Comparison of ENCODE assay signal across 32 mouse cellular contexts in genomic region chr9:108389220-108389619, GRCm38 (mm10). TPM values are rescaled to one million over a fixed set of nuclear protein-coding genes. Genes with fewer than 3 reads are reported as not detected.
DNase-seq lines count a peak whose midpoint lies in the region; TF ChIP-seq lines count a peak whose summit lies in the region.
"Had no signal": no experiment of that assay in that cellular context is flagged by ENCODE, and none has a peak within 500 bp of the region (broad histone marks: within the 10 kb centered on the region; RNA-seq: fewer than 3 reads in every experiment).

No protein-coding gene starts in this region.

- peaks cover 3% of the 10 kb centered on the region for H3K36me3 ChIP-seq in testis, adult 2 months (ENCODE audit: control insufficient read depth, insufficient read depth, low read length)

- peak overlapping the region; percentile 52 for H3K27ac ChIP-seq in layer of hippocampus, adult 2 months
- H3K27ac ChIP-seq in testis, adult 2 months (ENCODE audit: control insufficient read depth, insufficient read depth, low read depth, low read length) = no peak overlapping the region
- H3K27ac ChIP-seq: forebrain, embryonic 10.5 days; hindbrain, embryonic 13.5 days; stomach, embryonic 15.5 days had no signal

- peak; percentile 14 to 19 for DNase-seq in layer of hippocampus, adult 2 months (ENCODE audit: low spot score in 2 of 2)
- no peak for DNase-seq in layer of hippocampus, adult 11-12 months (ENCODE audit: low spot score)
- no peak for DNase-seq in testis, postnatal 14 days (ENCODE audit: low spot score)
- DNase-seq in kidney, postnatal 10 days = peak; percentile 32
- peak; percentile 55 for DNase-seq in testis, postnatal 10 days (ENCODE audit: low spot score)
- no peak for DNase-seq in cerebellum, adult 11-12 months
- no peak for DNase-seq in adrenal gland, postnatal 4 days (ENCODE audit: low spot score in 2 of 2)
- DNase-seq: adrenal gland, postnatal 25 days; cerebellum, adult 18-20 months; cerebellum, postnatal 14 days; heart, postnatal 36 days; liver, postnatal 0 days; lung, postnatal 14 days; thymus, postnatal 14 days had no signal

- peak; percentile 55 for TF ChIP-seq CTCF in layer of hippocampus, adult 2 months (conservative IDR thresholded peaks at IDR 0.05)
- 0 out of 2 replicates have a peak, but pooled peaks have one; percentile 1 for TF ChIP-seq CTCF in testis, adult 2 months (IDR thresholded peaks at IDR 0.05; ENCODE audit: control insufficient read depth, insufficient read depth, insufficient replicate concordance, low read depth, low read length)

- H3K4me3 ChIP-seq in layer of hippocampus, adult 2 months = no peak overlapping the region
- no peak overlapping the region for H3K4me3 ChIP-seq in testis, adult 2 months (ENCODE audit: control insufficient read depth, low read depth, low read length)
- H3K4me3 ChIP-seq: forebrain, embryonic 10.5 days; hindbrain, embryonic 13.5 days; stomach, embryonic 15.5 days had no signal

- TF ChIP-seq POLR2A in testis, adult 2 months (IDR thresholded peaks at IDR 0.05; ENCODE audit: control insufficient read depth, low read depth, low read length) = no peak

- no peaks in the 10 kb centered on the region for H3K27me3 ChIP-seq in testis, adult 2 months (ENCODE audit: control insufficient read depth, insufficient read depth, low read length)
- H3K27me3 ChIP-seq: hindbrain, embryonic 13.5 days; stomach, embryonic 15.5 days had no signal

- H3K4me1 ChIP-seq in testis, adult 2 months (ENCODE audit: control insufficient read depth, insufficient read depth, low read length) = peaks cover 13% of the 10 kb centered on the region
- H3K4me1 ChIP-seq: hindbrain, embryonic 13.5 days; stomach, embryonic 15.5 days had no signal

RNA-seq across cellular contexts. Expression of gene 1700102P08Rik, which starts 3.4 kb away (rescaled TPM):
- 1 to 10 TPM; 2.3 to 3.3 TPM for total RNA-seq in layer of hippocampus, adult 2 months (2021)
- polyA plus RNA-seq in testis, adult 2 months (2012; rRNA removed) = 72.2 and 91.0 TPM in 2 replicates
- total RNA-seq in adrenal gland, postnatal 4 days (2021) = 1 to 10 TPM in 1 of 2 experiments, under 1 TPM in 1; 0.73 to 1.4 TPM
- total RNA-seq: liver, adult 2 months had no signal
- polyA plus RNA-seq: liver, adult 2 months had no signal

RNA-seq across cellular contexts. Expression of gene Ccdc36, which starts 39.1 kb away (rescaled TPM):
- total RNA-seq in layer of hippocampus, adult 2 months (2021) = under 1 TPM in 1 of 2 experiments, not detected in 1; 0.15 TPM
- polyA plus RNA-seq in testis, adult 2 months (2012; rRNA removed) = 5.3 and 5.8 TPM in 2 replicates
- total RNA-seq in adrenal gland, postnatal 4 days (2021) = under 1 TPM; 0.25 to 0.28 TPM
- total RNA-seq: adrenal gland, postnatal 25 days; heart, adult 8-10 months; heart, postnatal 36 days; liver, adult 2 months had no signal
- polyA plus RNA-seq: C2C12; inflammation-experienced regulatory T-cells, adult 6 months; liver, adult 2 months had no signal

RNA-seq across cellular contexts. Expression of gene Usp4, which starts 41.6 kb away (rescaled TPM):
- total RNA-seq in layer of hippocampus, adult 2 months (2021) = 100 to 1,000 TPM; 106 to 112 TPM
- polyA plus RNA-seq in testis, adult 2 months (2012; rRNA removed) = 115 and 116 TPM in 2 replicates
- 100 to 1,000 TPM; 119 to 123 TPM for total RNA-seq in adrenal gland, postnatal 4 days (2021)

RNA-seq across cellular contexts. Expression of gene BC048562, which starts 47.1 kb away (rescaled TPM):
- not detected for total RNA-seq in layer of hippocampus, adult 2 months (2021)
- 91.8 and 100 TPM in 2 replicates for polyA plus RNA-seq in testis, adult 2 months (2012; rRNA removed)
- not detected for total RNA-seq in adrenal gland, postnatal 4 days (2021)
- total RNA-seq: adrenal gland, postnatal 25 days; gastrocnemius, postnatal 4 days; heart, adult 8-10 months; heart, postnatal 36 days; left cerebral cortex, postnatal 10 days; liver, adult 2 months; megakaryocyte progenitor cell, adult 5-6 weeks; midbrain, postnatal 0 days had no signal
- polyA plus RNA-seq: C2C12; embryonic facial prominence, embryonic 11.5 days; forebrain, embryonic 10.5 days; forebrain, embryonic 16.5 days; heart, embryonic 14.5 days; hindbrain, embryonic 13.5 days; inflammation-experienced regulatory T-cells, adult 6 months; limb, embryonic 11.5 days; liver, adult 2 months; liver, postnatal 0 days; midbrain, embryonic 11.5 days; midbrain, postnatal 0 days; neural tube, embryonic 14.5 days; stomach, embryonic 15.5 days had no signal

RNA-seq across cellular contexts. Expression of gene Gpx1, which starts 50.5 kb away (rescaled TPM):
- 10 to 100 TPM; 62.2 to 64.1 TPM for total RNA-seq in layer of hippocampus, adult 2 months (2021)
- 64.0 and 88.9 TPM in 2 replicates for polyA plus RNA-seq in testis, adult 2 months (2012; rRNA removed)
- total RNA-seq in adrenal gland, postnatal 4 days (2021) = 100 to 1,000 TPM; 473 to 481 TPM

Comparison
In these comparisons a context has a peak if more than half of its experiments do, and no peak if none do; other contexts are left out.
1. DNase-seq: peak in layer of hippocampus, adult 2 months (2 of 2), kidney, postnatal 10 days (single experiment) and testis, postnatal 10 days (single experiment); none in layer of hippocampus, adult 11-12 months (single experiment), testis, postnatal 14 days (single experiment), cerebellum, adult 11-12 months (single experiment) and adrenal gland, postnatal 4 days (0 of 2).